Mouse (Mus musculus): ENCODE data around the gene Gm37240. TPM values are rescaled to one million over a fixed set of nuclear protein-coding genes. Genes with fewer than 3 reads are reported as not detected.

Gene Gm37240
- polyA plus RNA-seq, 1 experiment from 2014 or later: 1.1 TPM

- Histone ChIP-seq H3K36me3 (ENCODE audit: control insufficient read depth, insufficient read depth, low read length) (no peaks in the 10 kb centered on the region), H3K4me3 (ENCODE audit: low read depth, low read length) (peak overlapping the region; percentile 97), H3K9me3 (replicated peaks; ENCODE audit: control insufficient read depth, low read length) (no peaks in the 10 kb centered on the region), H3K4me2 (ENCODE audit: low read length) (peak overlapping the region; percentile 100), H3K4me1 (ENCODE audit: control insufficient read depth, insufficient read depth, low read length) (peaks cover 17% of the 10 kb centered on the region), H3K27me3 (replicated peaks; ENCODE audit: control insufficient read depth, insufficient read depth, low read length) (no peaks in the 10 kb centered on the region), H3K27ac (ENCODE audit: low read depth, low read length) (peak overlapping the region; percentile 95), H3K9ac (ENCODE audit: low read length) (peak overlapping the region; percentile 90)
- WGBS: 0% methylated on average over 37 of the region's 60 CpGs
- ATAC-seq (peak; percentile 98), DNase-seq (ENCODE audit: low spot score) (peak; percentile 100)
These were observed 1073.1 kb downstream of the Gm37240 start for GRCm38 (mm10) chr3:84814157-84814761.

GRCm38 (mm10) chr3:84813436-84814156 lies 1073.7 kb downstream of the Gm37240 start:
- DNase-seq (ENCODE audit: low spot score) (no peak), ATAC-seq (no peak; the same call in 1 of the 2 replicates)
- Histone ChIP-seq H3K9ac (ENCODE audit: low read length) (peak overlapping the region; percentile 81), H3K36me3 (ENCODE audit: control insufficient read depth, insufficient read depth, low read length) (no peaks in the 10 kb centered on the region), H3K27ac (ENCODE audit: low read depth, low read length) (peak overlapping the region; percentile 89), H3K4me1 (ENCODE audit: control insufficient read depth, insufficient read depth, low read length) (peaks cover 17% of the 10 kb centered on the region), H3K4me3 (ENCODE audit: low read depth, low read length) (peak overlapping the region; percentile 97), H3K9me3 (replicated peaks; ENCODE audit: control insufficient read depth, low read length) (no peaks in the 10 kb centered on the region), H3K4me2 (ENCODE audit: low read length) (peak overlapping the region; percentile 77), H3K27me3 (replicated peaks; ENCODE audit: control insufficient read depth, insufficient read depth, low read length) (no peaks in the 10 kb centered on the region)
- WGBS: under 1% methylated on average over 29 of the region's 29 CpGs

- no peak for DNase-seq (ENCODE audit: low spot score)
These were observed 1076.5 kb downstream of the Gm37240 start for GRCm38 (mm10) chr3:84810803-84811202.

DNA sequence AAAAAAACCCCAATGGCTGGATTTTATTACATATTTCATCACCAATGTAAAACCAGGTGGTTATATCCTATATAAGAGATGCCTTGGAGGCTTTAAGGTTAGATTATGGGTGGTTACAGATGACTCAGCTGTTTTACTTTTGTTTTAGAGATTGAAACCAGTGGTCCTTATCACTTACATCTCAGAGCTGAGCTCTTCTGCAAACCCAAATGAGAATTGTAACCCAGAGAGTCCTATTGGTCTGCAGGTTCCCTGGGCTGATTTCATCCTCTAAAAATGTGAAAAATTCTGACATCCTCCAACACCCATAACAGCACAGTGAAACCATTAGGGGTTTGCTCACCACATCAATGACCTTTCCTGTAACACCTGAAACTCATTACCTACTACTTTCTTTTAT lies 1078.4 kb downstream of the Gm37240 start:
- Histone ChIP-seq H3K9me3 (replicated peaks; ENCODE audit: control insufficient read depth, low read length) (no peaks in the 10 kb centered on the region), H3K4me1 (ENCODE audit: control insufficient read depth, insufficient read depth, low read length) (0 out of 2 replicates have a peak, but pooled peaks cover 8% of the 10 kb centered on the region), H3K36me3 (ENCODE audit: control insufficient read depth, insufficient read depth, low read length) (no peaks in the 10 kb centered on the region), H3K27ac (ENCODE audit: low read depth, low read length) (no peak overlapping the region), H3K4me2 (ENCODE audit: low read length) (no peak overlapping the region), H3K4me3 (ENCODE audit: low read depth, low read length) (no peak overlapping the region), H3K9ac (ENCODE audit: low read length) (no peak overlapping the region), H3K27me3 (replicated peaks; ENCODE audit: control insufficient read depth, insufficient read depth, low read length) (no peaks in the 10 kb centered on the region)
- ATAC-seq: no peak
- DNase-seq (ENCODE audit: low spot score): no peak

More at GRCm38 (mm10) chr3:84810803-84811202, 1076.5 kb downstream of the Gm37240 start:
- Histone ChIP-seq H3K4me2 (ENCODE audit: low read length) (no peak overlapping the region), H3K27ac (ENCODE audit: low read depth, low read length) (no peak overlapping the region), H3K9ac (ENCODE audit: low read length) (no peak overlapping the region), H3K9me3 (replicated peaks; ENCODE audit: control insufficient read depth, low read length) (no peaks in the 10 kb centered on the region), H3K4me3 (ENCODE audit: low read depth, low read length) (no peak overlapping the region), H3K27me3 (replicated peaks; ENCODE audit: control insufficient read depth, insufficient read depth, low read length) (no peaks in the 10 kb centered on the region), H3K36me3 (ENCODE audit: control insufficient read depth, insufficient read depth, low read length) (no peaks in the 10 kb centered on the region), H3K4me1 (ENCODE audit: control insufficient read depth, insufficient read depth, low read length) (peaks cover 12% of the 10 kb centered on the region)
- ATAC-seq: no peak

DNA sequence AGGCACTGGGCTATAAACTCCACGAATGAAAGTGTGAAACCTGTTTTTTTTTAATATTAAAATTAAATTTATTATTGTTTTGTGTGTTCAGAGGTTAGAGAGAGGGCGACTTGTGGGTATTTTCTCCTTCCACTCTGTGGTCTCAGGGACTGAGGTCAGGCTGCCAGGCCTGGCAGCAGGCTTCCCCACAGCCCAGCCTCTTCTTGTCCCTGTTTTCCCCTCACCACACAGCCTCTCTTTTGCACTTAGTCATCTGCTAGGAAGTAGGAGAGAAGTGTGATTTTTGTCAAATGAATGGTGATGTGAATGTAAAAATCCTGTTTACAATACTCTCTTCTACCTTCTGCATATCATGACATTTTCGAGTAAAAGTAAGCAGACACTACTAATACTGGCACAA lies 1079.5 kb downstream of the Gm37240 start:
- no peaks in the 10 kb centered on the region for H3K36me3 ChIP-seq (ENCODE audit: control insufficient read depth, insufficient read depth, low read length)
- H3K4me3 ChIP-seq (ENCODE audit: low read depth, low read length): no peak overlapping the region
- H3K9me3 ChIP-seq (replicated peaks; ENCODE audit: control insufficient read depth, low read length): no peaks in the 10 kb centered on the region
- H3K4me1 ChIP-seq (ENCODE audit: control insufficient read depth, insufficient read depth, low read length): 0 out of 2 replicates have a peak, but pooled peaks cover 2% of the 10 kb centered on the region
- WGBS: 81% methylated on average over 3 of the region's 3 CpGs
- ATAC-seq (no peak), DNase-seq (ENCODE audit: low spot score) (no peak)
- no peaks in the 10 kb centered on the region for H3K27me3 ChIP-seq (replicated peaks; ENCODE audit: control insufficient read depth, insufficient read depth, low read length)
- H3K9ac ChIP-seq (ENCODE audit: low read length): no peak overlapping the region
- no peak overlapping the region for H3K4me2 ChIP-seq (ENCODE audit: low read length)
- no peak overlapping the region for H3K27ac ChIP-seq (ENCODE audit: low read depth, low read length)

DNA sequence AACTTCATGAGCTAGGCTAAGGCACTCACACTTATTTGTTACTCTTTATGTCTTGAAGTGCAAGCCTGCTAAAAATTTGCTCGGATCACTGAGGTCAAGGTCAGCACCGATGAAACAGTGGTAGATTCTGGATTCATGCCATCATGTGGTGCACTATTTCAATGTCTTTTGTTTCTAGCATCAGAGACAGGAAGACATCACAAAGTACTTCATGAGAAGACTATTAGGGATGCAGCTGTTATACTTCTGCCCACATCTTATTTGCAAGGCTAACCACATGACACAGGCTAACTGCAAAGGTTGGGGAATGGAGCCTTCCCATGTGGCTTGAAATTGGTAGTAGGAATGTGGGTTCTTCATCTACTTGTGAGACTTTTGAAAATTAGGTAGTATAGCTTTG lies 1081.1 kb downstream of the Gm37240 start:
- Histone ChIP-seq H3K9ac (ENCODE audit: low read length) (no peak overlapping the region), H3K27me3 (replicated peaks; ENCODE audit: control insufficient read depth, insufficient read depth, low read length) (no peaks in the 10 kb centered on the region), H3K4me2 (ENCODE audit: low read length) (no peak overlapping the region), H3K4me1 (ENCODE audit: control insufficient read depth, insufficient read depth, low read length) (no peaks in the 10 kb centered on the region), H3K36me3 (ENCODE audit: control insufficient read depth, insufficient read depth, low read length) (no peaks in the 10 kb centered on the region), H3K27ac (ENCODE audit: low read depth, low read length) (no peak overlapping the region), H3K9me3 (replicated peaks; ENCODE audit: control insufficient read depth, low read length) (no peaks in the 10 kb centered on the region), H3K4me3 (ENCODE audit: low read depth, low read length) (no peak overlapping the region)
- DNase-seq (ENCODE audit: low spot score): no peak
- no peak for ATAC-seq
- 80% methylated on average over 2 of the region's 2 CpGs for WGBS

DNA sequence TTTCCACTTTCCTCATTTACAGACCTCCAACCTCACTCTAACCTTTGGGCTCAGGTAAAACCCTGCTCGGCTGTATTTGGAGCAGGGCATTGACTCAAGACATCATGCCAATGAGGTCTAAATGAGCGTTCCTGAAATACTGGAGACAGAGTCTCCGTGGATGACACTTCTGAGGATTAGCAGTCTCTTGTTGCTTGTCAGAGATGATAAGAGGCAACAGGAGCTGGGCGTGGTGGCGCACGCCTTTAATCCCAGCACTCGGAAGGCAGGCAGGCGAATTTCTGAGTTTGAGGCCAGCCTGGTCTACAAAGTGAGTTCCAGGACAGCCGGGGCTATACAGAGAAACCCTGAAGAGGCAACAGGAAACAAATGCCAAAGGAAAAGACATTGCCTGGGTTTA lies 1083.3 kb downstream of the Gm37240 start:
- H3K27ac ChIP-seq (ENCODE audit: low read depth, low read length): no peak overlapping the region

DNA sequence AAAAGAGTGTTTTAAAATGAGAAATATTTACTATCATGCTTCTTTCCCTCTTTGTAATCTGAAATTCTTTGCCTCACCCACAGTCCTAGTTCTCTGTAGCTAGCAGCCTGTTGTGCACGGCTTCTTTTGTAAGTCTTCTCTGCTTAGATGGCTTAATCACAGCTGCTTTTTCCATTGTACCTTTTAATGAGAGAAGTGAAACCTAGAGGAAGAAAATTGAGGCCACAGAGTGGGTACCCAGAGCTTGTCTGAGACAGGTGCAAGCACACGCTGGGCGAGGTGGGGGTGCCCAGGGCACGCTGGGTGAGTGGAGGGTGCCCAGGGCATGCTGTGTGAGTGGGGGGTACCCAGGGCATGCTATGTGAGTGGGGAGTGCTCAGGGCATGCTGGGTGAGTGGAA lies 1099.4 kb downstream of the Gm37240 start:
- H3K4me2 ChIP-seq (ENCODE audit: low read length): no peak overlapping the region
- H3K27ac ChIP-seq (ENCODE audit: low read depth, low read length): no peak overlapping the region
- H3K4me1 ChIP-seq (ENCODE audit: control insufficient read depth, insufficient read depth, low read length): no peaks in the 10 kb centered on the region
- ATAC-seq (no peak), DNase-seq (ENCODE audit: low spot score) (no peak)
- 84% methylated on average over 4 of the region's 4 CpGs for WGBS
- H3K4me3 ChIP-seq (ENCODE audit: low read depth, low read length): no peak overlapping the region
- no peak overlapping the region for H3K9ac ChIP-seq (ENCODE audit: low read length)
- no peaks in the 10 kb centered on the region for H3K27me3 ChIP-seq (replicated peaks; ENCODE audit: control insufficient read depth, insufficient read depth, low read length)
- no peaks in the 10 kb centered on the region for H3K36me3 ChIP-seq (ENCODE audit: control insufficient read depth, insufficient read depth, low read length)
- H3K9me3 ChIP-seq (replicated peaks; ENCODE audit: control insufficient read depth, low read length): no peaks in the 10 kb centered on the region

More for the DNA sequence above, 1083.3 kb downstream of the Gm37240 start:
- H3K27me3 ChIP-seq (replicated peaks; ENCODE audit: control insufficient read depth, insufficient read depth, low read length): no peaks in the 10 kb centered on the region
- no peaks in the 10 kb centered on the region for H3K9me3 ChIP-seq (replicated peaks; ENCODE audit: control insufficient read depth, low read length)
- 79% methylated on average over 9 of the region's 9 CpGs for WGBS
- no peak for ATAC-seq
- H3K9ac ChIP-seq (ENCODE audit: low read length): no peak overlapping the region
- no peak for DNase-seq (ENCODE audit: low spot score)
- H3K4me3 ChIP-seq (ENCODE audit: low read depth, low read length): no peak overlapping the region
- no peaks in the 10 kb centered on the region for H3K4me1 ChIP-seq (ENCODE audit: control insufficient read depth, insufficient read depth, low read length)
- H3K36me3 ChIP-seq (ENCODE audit: control insufficient read depth, insufficient read depth, low read length): no peaks in the 10 kb centered on the region
- no peak overlapping the region for H3K4me2 ChIP-seq (ENCODE audit: low read length)

DNA sequence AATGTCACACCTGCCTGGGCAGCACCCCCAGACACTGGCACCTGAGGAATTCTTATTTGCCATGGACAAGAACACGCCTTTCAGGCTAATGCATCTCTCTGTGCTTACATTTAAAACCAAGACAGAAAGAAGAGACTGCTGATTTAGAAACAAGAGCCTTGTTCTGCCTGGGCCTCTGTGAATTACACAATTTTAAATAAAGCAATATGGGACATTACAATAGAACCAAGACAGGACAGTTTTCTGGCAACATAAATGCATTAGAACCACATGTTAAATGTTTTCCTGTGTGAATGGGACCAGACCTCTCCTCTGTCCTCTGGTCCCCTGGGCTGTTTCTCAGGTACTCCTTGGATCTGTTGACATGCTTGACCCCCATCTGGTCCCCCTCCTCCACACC lies 1111.2 kb downstream of the Gm37240 start:
- no peak for ATAC-seq

More for the DNA sequence above, 1111.2 kb downstream of the Gm37240 start:
- no peaks in the 10 kb centered on the region for H3K9me3 ChIP-seq (replicated peaks; ENCODE audit: control insufficient read depth, low read length)
- WGBS: 77% methylated on average over 1 of the region's 1 CpGs
- H3K4me2 ChIP-seq (ENCODE audit: low read length): no peak overlapping the region
- no peak overlapping the region for H3K27ac ChIP-seq (ENCODE audit: low read depth, low read length)
- no peaks in the 10 kb centered on the region for H3K36me3 ChIP-seq (ENCODE audit: control insufficient read depth, insufficient read depth, low read length)
- no peaks in the 10 kb centered on the region for H3K27me3 ChIP-seq (replicated peaks; ENCODE audit: control insufficient read depth, insufficient read depth, low read length)
- no peaks in the 10 kb centered on the region for H3K4me1 ChIP-seq (ENCODE audit: control insufficient read depth, insufficient read depth, low read length)
- DNase-seq (ENCODE audit: low spot score): no peak
- no peak overlapping the region for H3K4me3 ChIP-seq (ENCODE audit: low read depth, low read length)
- H3K9ac ChIP-seq (ENCODE audit: low read length): no peak overlapping the region
